Mouse (Mus musculus) lung, postnatal 0 days (tissue): ENCODE measurements around the gene Suclg2.

Experiments used
- CTCF ChIP-seq: IDR thresholded peaks from 2 replicates; pipeline ENCODE4 v1.5.1; 2016; ENCODE audit warnings: antibody characterized with exemption, mild to moderate bottlenecking
- EP300 ChIP-seq: IDR thresholded peaks from 2 replicates; pipeline ENCODE4 v1.6.1; 2016; ENCODE audit warnings: antibody characterized with exemption, mild to moderate bottlenecking, control low read depth

- TF ChIP-seq CTCF, result no peak
- TF ChIP-seq EP300, result no peak
Observed at GRCm38 (mm10) chr6:95729399-95729798, 10.8 kb upstream of the Suclg2 start.
